Mouse (Mus musculus): ENCODE measurements around the gene Lepr. TPM values are rescaled to one million over a fixed set of nuclear protein-coding genes. Genes with fewer than 3 reads are reported as not detected.

The Lepr gene
- polyA plus RNA-seq (2016; fragmentation: Nextera tagmentation; extraction: Ambion mirVana): 12.1 and 13.5 TPM in 2 replicates

- H3K9me3 ChIP-seq: no peaks in the 10 kb centered on the region
- H3K9ac ChIP-seq: peak within 1 kb of the TSS; percentile 54
- peak within 1 kb of the TSS; percentile 90 for H3K4me2 ChIP-seq (replicated peaks)
- H3K4me3 ChIP-seq: peak within 1 kb of the TSS; percentile 43
- H3K36me3 ChIP-seq: no peaks in the 10 kb centered on the region
- H3K4me1 ChIP-seq: peaks cover 5% of the 10 kb centered on the region
- ATAC-seq (ENCODE audit: insufficient number of reproducible peaks, insufficient read depth, low FRiP score, low TSS enrichment): 0 out of 2 replicates have a peak, but pooled peaks have one; percentile 18
- H3K27me3 ChIP-seq: 0 out of 2 replicates have a peak, but pooled peaks cover 4% of the 10 kb centered on the region
- WGBS: 1% methylated on average over 50 of the region's 50 CpGs
- no peak within 1 kb of the TSS for H3K27ac ChIP-seq
Observed at GRCm38 (mm10) chr4:101717367-101718121, at the start of gene Lepr. Lepr (plus strand) TSS chr4:101717404.

GRCm38 (mm10) chr4:101669161-101669560, 48.0 kb upstream of the Lepr start:
- no peaks in the 10 kb centered on the region for H3K36me3 ChIP-seq
- H3K27ac ChIP-seq: no peak overlapping the region
- H3K9ac ChIP-seq: no peak overlapping the region
- no peak overlapping the region for H3K4me2 ChIP-seq (replicated peaks)
- H3K4me3 ChIP-seq: no peak overlapping the region
- no peaks in the 10 kb centered on the region for H3K4me1 ChIP-seq
- no peak for ATAC-seq (ENCODE audit: insufficient number of reproducible peaks, insufficient read depth, low FRiP score, low TSS enrichment)
- no peaks in the 10 kb centered on the region for H3K27me3 ChIP-seq
- H3K9me3 ChIP-seq: peaks cover 5% of the 10 kb centered on the region; the same call in 1 of the 2 replicates
- 70% methylated on average over 5 of the region's 5 CpGs for WGBS

DNA sequence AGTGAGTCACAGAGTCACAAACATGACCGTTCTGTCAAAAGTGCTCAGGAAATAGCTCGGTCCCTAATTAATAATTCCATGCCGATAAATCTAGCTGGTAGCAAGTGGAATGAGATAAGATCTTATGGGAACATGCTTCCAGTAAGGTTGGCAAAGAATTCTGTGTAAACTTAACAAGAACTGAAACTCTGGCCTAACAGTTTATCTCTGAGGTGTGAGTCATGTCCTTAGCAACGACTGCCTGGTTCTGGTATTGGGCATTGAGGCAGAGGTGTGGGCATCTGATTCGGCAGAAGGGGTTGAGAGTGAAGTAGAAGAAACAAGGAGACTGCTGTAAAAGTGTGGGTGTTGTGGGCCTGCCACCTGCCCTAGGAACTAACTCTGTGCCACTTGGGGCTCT, 47.4 kb upstream of the Lepr start:
- Histone ChIP-seq H3K27ac (no peak overlapping the region), H3K36me3 (no peaks in the 10 kb centered on the region), H3K9me3 (peaks cover 5% of the 10 kb centered on the region; the same call in 1 of the 2 replicates), H3K4me2 (replicated peaks) (no peak overlapping the region), H3K9ac (no peak overlapping the region), H3K4me1 (no peaks in the 10 kb centered on the region), H3K27me3 (no peaks in the 10 kb centered on the region), H3K4me3 (no peak overlapping the region)
- ATAC-seq (ENCODE audit: insufficient number of reproducible peaks, insufficient read depth, low FRiP score, low TSS enrichment): no peak
- 89% methylated on average over 5 of the region's 5 CpGs for WGBS

- Histone ChIP-seq H3K4me1 (no peaks in the 10 kb centered on the region), H3K36me3 (no peaks in the 10 kb centered on the region), H3K9ac (no peak overlapping the region), H3K27ac (no peak overlapping the region), H3K4me3 (no peak overlapping the region), H3K9me3 (no peaks in the 10 kb centered on the region), H3K27me3 (no peaks in the 10 kb centered on the region), H3K4me2 (replicated peaks) (no peak overlapping the region)
- no peak for ATAC-seq (ENCODE audit: insufficient number of reproducible peaks, insufficient read depth, low FRiP score, low TSS enrichment)
- 76% methylated on average over 5 of the region's 5 CpGs for WGBS
Observed at GRCm38 (mm10) chr4:101674790-101675189, 42.4 kb upstream of the Lepr start.

DNA sequence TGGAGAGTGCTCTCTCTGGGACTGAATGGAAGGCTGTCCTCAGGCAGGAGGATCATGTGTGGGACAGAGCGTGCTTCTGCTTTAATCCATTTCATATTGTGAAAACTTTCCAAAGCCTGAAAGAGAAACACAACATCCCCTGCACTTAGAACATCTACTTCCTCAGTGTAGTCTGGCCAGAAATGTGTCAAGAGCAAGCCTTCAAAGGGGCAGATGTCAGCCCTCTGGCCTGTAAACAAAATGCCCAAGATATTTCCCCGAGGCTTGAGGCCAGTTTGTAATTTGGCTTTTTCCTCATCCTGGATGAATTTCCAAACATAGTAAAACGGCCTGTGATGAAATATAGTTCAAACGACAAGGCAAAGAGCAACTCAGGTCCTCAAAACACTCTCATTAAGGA, 41.5 kb upstream of the Lepr start:
- no peak overlapping the region for H3K4me2 ChIP-seq (replicated peaks)
- no peak overlapping the region for H3K4me3 ChIP-seq
- ATAC-seq (ENCODE audit: insufficient number of reproducible peaks, insufficient read depth, low FRiP score, low TSS enrichment): no peak
- H3K27me3 ChIP-seq: no peaks in the 10 kb centered on the region
- no peak overlapping the region for H3K27ac ChIP-seq
- H3K4me1 ChIP-seq: no peaks in the 10 kb centered on the region
- H3K36me3 ChIP-seq: no peaks in the 10 kb centered on the region
- H3K9ac ChIP-seq: no peak overlapping the region
- H3K9me3 ChIP-seq: no peaks in the 10 kb centered on the region
- WGBS: 61% methylated on average over 4 of the region's 4 CpGs

GRCm38 (mm10) chr4:101682620-101683019, 34.6 kb upstream of the Lepr start:
- Histone ChIP-seq H3K4me3 (no peak overlapping the region), H3K4me2 (replicated peaks) (no peak overlapping the region), H3K27me3 (no peaks in the 10 kb centered on the region), H3K27ac (no peak overlapping the region), H3K4me1 (no peaks in the 10 kb centered on the region), H3K9ac (no peak overlapping the region), H3K36me3 (no peaks in the 10 kb centered on the region), H3K9me3 (no peaks in the 10 kb centered on the region)
- WGBS: 90% methylated on average over 4 of the region's 4 CpGs
- ATAC-seq (ENCODE audit: insufficient number of reproducible peaks, insufficient read depth, low FRiP score, low TSS enrichment): no peak

- Histone ChIP-seq H3K27me3 (no peaks in the 10 kb centered on the region), H3K4me1 (no peaks in the 10 kb centered on the region), H3K4me3 (no peak overlapping the region), H3K27ac (no peak overlapping the region), H3K9me3 (no peaks in the 10 kb centered on the region), H3K4me2 (replicated peaks) (no peak overlapping the region), H3K36me3 (no peaks in the 10 kb centered on the region), H3K9ac (no peak overlapping the region)
- no peak for ATAC-seq (ENCODE audit: insufficient number of reproducible peaks, insufficient read depth, low FRiP score, low TSS enrichment)
- WGBS: 83% methylated on average over 3 of the region's 3 CpGs
Observed at GRCm38 (mm10) chr4:101683086-101683485, 34.1 kb upstream of the Lepr start.

DNA sequence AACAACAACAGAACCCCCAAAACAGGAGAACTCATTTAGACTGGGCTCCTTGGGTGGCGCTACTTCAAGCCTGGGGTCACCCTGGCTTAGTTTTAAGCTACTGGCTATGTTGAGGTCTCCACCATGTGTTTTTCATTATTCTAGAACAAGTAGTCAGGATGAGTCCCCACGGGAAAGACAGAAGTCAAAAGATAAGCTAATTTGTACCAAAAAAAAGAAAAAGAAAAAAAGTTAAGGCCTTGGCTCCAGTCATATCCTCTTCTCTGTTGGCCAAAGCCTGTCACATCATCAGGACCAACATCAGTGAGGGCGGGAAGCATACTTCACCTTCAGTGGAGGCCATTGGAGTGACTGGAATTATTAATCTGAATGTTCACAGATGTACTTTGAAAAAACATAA, 32.4 kb upstream of the Lepr start:
- 51% methylated on average over 3 of the region's 3 CpGs for WGBS
- Histone ChIP-seq H3K9me3 (no peaks in the 10 kb centered on the region), H3K4me1 (no peaks in the 10 kb centered on the region)

DNA sequence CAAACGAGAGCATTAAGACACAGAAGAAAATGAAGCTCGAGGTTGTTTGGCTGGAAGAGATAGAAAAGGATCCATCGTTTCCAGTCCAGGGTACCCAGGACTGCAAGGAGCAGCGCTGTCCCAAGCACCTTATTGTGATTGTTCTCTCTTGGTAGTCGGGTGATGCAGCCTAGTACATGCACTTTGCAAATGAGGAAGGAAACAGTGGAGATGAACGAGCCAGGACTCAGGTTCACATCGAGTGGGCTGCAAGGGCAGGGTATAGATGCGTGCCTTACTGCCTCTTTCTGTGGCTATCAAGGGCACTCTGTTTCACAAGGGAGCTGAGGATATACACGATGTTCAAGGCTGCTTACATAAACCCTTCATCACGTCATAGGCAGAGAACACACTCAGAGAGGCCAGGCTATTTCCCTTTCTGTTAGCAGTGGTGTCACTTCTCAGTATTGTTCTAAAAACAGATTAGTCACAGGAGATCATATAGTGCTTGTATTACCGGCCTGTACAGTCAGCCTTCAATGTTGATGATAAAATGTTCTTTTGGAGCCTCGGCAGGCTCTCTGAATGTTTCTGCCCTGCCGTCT, 30.9 kb upstream of the Lepr start:
- Histone ChIP-seq H3K9ac (no peak overlapping the region), H3K4me2 (replicated peaks) (no peak overlapping the region), H3K9me3 (no peaks in the 10 kb centered on the region), H3K4me1 (no peaks in the 10 kb centered on the region), H3K27ac (no peak overlapping the region), H3K4me3 (no peak overlapping the region), H3K36me3 (no peaks in the 10 kb centered on the region), H3K27me3 (no peaks in the 10 kb centered on the region)
- ATAC-seq (ENCODE audit: insufficient number of reproducible peaks, insufficient read depth, low FRiP score, low TSS enrichment): no peak
- WGBS: 69% methylated on average over 13 of the region's 13 CpGs

More for the DNA sequence above, 32.4 kb upstream of the Lepr start:
- Histone ChIP-seq H3K27ac (no peak overlapping the region), H3K27me3 (no peaks in the 10 kb centered on the region), H3K4me3 (no peak overlapping the region), H3K36me3 (no peaks in the 10 kb centered on the region), H3K9ac (no peak overlapping the region), H3K4me2 (replicated peaks) (no peak overlapping the region)
- ATAC-seq (ENCODE audit: insufficient number of reproducible peaks, insufficient read depth, low FRiP score, low TSS enrichment): no peak

DNA sequence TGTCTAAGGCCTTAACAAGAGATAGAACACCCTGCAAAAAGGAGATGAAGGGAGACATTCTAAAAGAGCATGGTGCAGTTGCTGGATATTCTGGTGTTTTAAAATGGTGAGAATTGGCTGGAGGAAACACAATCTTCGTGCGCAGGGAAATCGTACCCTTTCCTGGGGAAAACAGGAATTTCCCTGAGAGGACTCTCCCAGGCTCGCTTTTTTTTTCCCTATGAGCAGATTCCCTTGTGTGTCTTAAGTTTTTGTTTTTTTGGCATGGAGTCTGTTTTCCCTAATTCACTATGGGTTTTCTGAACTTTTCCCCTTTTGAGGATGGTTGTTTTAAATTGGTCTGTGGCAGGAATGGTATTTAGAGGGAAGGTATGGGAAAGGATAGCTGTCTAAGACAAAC, 28.0 kb upstream of the Lepr start:
- 81% methylated on average over 4 of the region's 4 CpGs for WGBS
- ATAC-seq (ENCODE audit: insufficient number of reproducible peaks, insufficient read depth, low FRiP score, low TSS enrichment): no peak
- Histone ChIP-seq H3K9ac (no peak overlapping the region), H3K9me3 (no peaks in the 10 kb centered on the region), H3K27ac (peak overlapping the region; percentile 46; the same call in 1 of the 2 replicates), H3K27me3 (no peaks in the 10 kb centered on the region), H3K4me2 (replicated peaks) (no peak overlapping the region), H3K4me3 (no peak overlapping the region), H3K4me1 (no peaks in the 10 kb centered on the region), H3K36me3 (no peaks in the 10 kb centered on the region)

DNA sequence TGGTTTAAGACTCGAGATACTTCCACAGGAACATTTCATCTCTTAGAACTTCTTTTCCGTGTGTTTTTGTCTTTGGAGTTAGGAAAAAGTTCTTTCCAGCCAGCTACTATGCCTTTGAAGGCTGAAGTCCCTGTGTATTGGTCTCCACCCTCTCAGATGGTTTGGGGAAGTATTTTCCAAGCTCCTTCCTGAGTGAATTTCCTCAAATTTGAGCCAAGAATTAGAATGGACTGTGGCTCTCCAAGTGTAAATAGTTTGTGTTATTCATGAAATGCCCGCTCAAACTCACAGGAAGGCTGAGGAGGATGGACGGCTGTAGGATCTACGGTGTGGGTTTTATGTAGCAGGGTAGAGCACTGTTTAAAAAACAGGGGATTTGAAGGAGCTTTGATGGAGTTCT, 27.6 kb upstream of the Lepr start:
- no peaks in the 10 kb centered on the region for H3K27me3 ChIP-seq
- no peak for ATAC-seq (ENCODE audit: insufficient number of reproducible peaks, insufficient read depth, low FRiP score, low TSS enrichment)
- H3K36me3 ChIP-seq: no peaks in the 10 kb centered on the region
- peak overlapping the region; percentile 46; the same call in 1 of the 2 replicates for H3K27ac ChIP-seq
- H3K9me3 ChIP-seq: no peaks in the 10 kb centered on the region
- H3K4me3 ChIP-seq: no peak overlapping the region
- WGBS: 72% methylated on average over 5 of the region's 5 CpGs
- H3K9ac ChIP-seq: no peak overlapping the region
- H3K4me1 ChIP-seq: no peaks in the 10 kb centered on the region
- H3K4me2 ChIP-seq (replicated peaks): no peak overlapping the region

DNA sequence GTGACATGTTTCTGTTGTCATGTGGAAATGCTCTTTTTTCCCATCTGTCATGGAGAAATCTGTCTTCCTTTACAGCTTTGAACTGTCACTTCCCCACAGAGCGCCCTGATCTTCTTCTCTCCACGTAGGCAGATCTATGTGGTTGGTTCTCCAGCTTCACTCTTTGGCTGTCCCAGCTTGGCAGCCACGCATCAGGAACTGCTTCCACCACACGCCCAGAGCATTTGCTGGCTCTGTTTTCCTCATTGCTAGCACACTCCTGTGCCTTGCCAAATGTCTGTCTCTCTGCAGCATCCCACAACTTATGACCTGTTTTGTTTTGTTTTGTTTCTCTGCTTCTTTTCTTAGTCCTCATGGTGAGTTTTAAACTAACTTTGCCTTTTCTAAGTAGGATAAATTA, 24.3 kb upstream of the Lepr start:
- ATAC-seq (ENCODE audit: insufficient number of reproducible peaks, insufficient read depth, low FRiP score, low TSS enrichment): no peak
- H3K9me3 ChIP-seq: no peaks in the 10 kb centered on the region
- whole genome bisulfite sequencing: 89% methylated on average over 4 of the region's 4 CpGs
- H3K9ac ChIP-seq: no peak overlapping the region
- no peak overlapping the region for H3K4me3 ChIP-seq
- H3K27me3 ChIP-seq: no peaks in the 10 kb centered on the region
- no peaks in the 10 kb centered on the region for H3K36me3 ChIP-seq
- H3K4me2 ChIP-seq (replicated peaks): no peak overlapping the region
- no peak overlapping the region for H3K27ac ChIP-seq
- no peaks in the 10 kb centered on the region for H3K4me1 ChIP-seq

All from embryonic facial prominence, embryonic 12.5 days (tissue).